ENCODE assay signal across 11 mouse cellular contexts in the genomic region with DNA sequence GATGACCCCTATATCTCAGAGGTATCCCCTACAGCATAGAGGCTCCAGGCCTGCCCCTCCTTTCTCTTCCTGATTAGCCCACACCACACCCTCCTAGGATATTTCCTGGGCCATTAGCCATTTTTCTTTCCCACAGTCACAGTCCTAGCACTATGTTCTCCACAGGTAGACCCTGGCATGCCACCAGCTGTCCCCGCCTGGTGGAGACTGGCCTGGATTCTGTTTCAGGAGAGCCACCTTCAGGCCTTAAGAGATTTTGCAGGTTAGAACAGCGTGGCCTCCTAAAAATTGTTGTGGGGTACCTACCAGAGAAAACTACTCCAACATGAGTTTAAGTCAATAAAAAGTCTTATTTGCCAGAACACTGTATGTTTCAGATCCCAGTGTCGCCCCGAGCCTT. TPM values are rescaled to one million over a fixed set of nuclear protein-coding genes. Genes with fewer than 3 reads are reported as not detected.
A peak's percentile ranks its signal among the peaks of the same experiment; 100 is the strongest.
DNase-seq lines count a peak whose midpoint lies in the region; ATAC-seq and TF ChIP-seq lines count a peak whose summit lies in the region.
"Had no signal": no experiment of that assay in that cellular context is flagged by ENCODE, and none has a peak within 500 bp of the region (broad histone marks: within the 10 kb centered on the region; RNA-seq: fewer than 3 reads in every experiment).

No protein-coding gene starts in this region.

- no peak overlapping the region for H3K9ac ChIP-seq in heart, embryonic 16.5 days (ENCODE audit: low read length)
- H3K9ac ChIP-seq in heart, embryonic 12.5 days, result no peak overlapping the region
- no peak overlapping the region for H3K9ac ChIP-seq in ES-Bruce4 (ENCODE audit: low read depth, poor library complexity, severe bottlenecking)
- H3K9ac ChIP-seq: hindbrain, embryonic 15.5 days; liver, embryonic 13.5 days; neural tube, embryonic 15.5 days had no signal

- 67% methylated on average over 4 of the region's 4 CpGs for WGBS in heart, embryonic 16.5 days
- 53% methylated on average over 4 of the region's 4 CpGs for WGBS in heart, embryonic 12.5 days
- 63% methylated on average over 4 of the region's 4 CpGs for WGBS in embryonic facial prominence, embryonic 10.5 days
- WGBS in lung, adult 2 months, result 55% methylated on average over 4 of the region's 4 CpGs

- DNase-seq in embryonic facial prominence, embryonic 10.5 days (ENCODE audit: low spot score), result peak; percentile 15
- no peak for DNase-seq in lung, adult 2 months
- DNase-seq in frontal cortex, postnatal 10 days (ENCODE audit: low spot score in 2 of 2), result no peak
- no peak for DNase-seq in heart, adult 18-20 months
- no peak for DNase-seq in heart, postnatal 14 days
- DNase-seq: liver, embryonic 13.5 days had no signal

- peak; percentile 34 for TF ChIP-seq CTCF in ES-Bruce4 (IDR thresholded peaks at IDR 0.05; ENCODE audit: low read depth, low read length)
- TF ChIP-seq CTCF in lung, adult 2 months (IDR thresholded peaks at IDR 0.05; ENCODE audit: insufficient read depth, low read length), result peak; percentile 44; the same call in 1 of the 2 replicates

- no peaks in the 10 kb centered on the region for H3K27me3 ChIP-seq in heart, embryonic 16.5 days (ENCODE audit: control insufficient read depth, insufficient read depth, low read length)
- 0 out of 2 replicates have a peak, but pooled peaks cover 5% of the 10 kb centered on the region for H3K27me3 ChIP-seq in heart, embryonic 12.5 days (replicated peaks)
- H3K27me3 ChIP-seq in ES-Bruce4 (ENCODE audit: control insufficient read depth, insufficient read depth, low read length, poor library complexity, severe bottlenecking), result no peaks in the 10 kb centered on the region
- 0 out of 2 replicates have a peak, but pooled peaks cover 4% of the 10 kb centered on the region for H3K27me3 ChIP-seq in embryonic facial prominence, embryonic 10.5 days (replicated peaks; ENCODE audit: low read depth, poor library complexity, severe bottlenecking)
- H3K27me3 ChIP-seq: hindbrain, embryonic 15.5 days; liver, embryonic 13.5 days; neural tube, embryonic 15.5 days had no signal

- no peak overlapping the region for H3K27ac ChIP-seq in heart, embryonic 16.5 days (ENCODE audit: low read length)
- H3K27ac ChIP-seq in heart, embryonic 12.5 days (ENCODE audit: poor library complexity, severe bottlenecking), result no peak overlapping the region
- no peak overlapping the region for H3K27ac ChIP-seq in ES-Bruce4 (ENCODE audit: insufficient read depth, low read length)
- no peak overlapping the region for H3K27ac ChIP-seq in embryonic facial prominence, embryonic 10.5 days (replicated peaks)
- H3K27ac ChIP-seq: hindbrain, embryonic 15.5 days; liver, embryonic 13.5 days; neural tube, embryonic 15.5 days had no signal

- H3K4me1 ChIP-seq in heart, embryonic 16.5 days (ENCODE audit: control insufficient read depth, insufficient read depth, low read length), result no peaks in the 10 kb centered on the region
- peaks cover 21% of the 10 kb centered on the region for H3K4me1 ChIP-seq in heart, embryonic 12.5 days (replicated peaks)
- no peaks in the 10 kb centered on the region for H3K4me1 ChIP-seq in ES-Bruce4 (ENCODE audit: control insufficient read depth, insufficient read depth, low read length)
- peaks cover 21% of the 10 kb centered on the region for H3K4me1 ChIP-seq in embryonic facial prominence, embryonic 10.5 days
- peaks cover 7% of the 10 kb centered on the region for H3K4me1 ChIP-seq in lung, adult 2 months (ENCODE audit: control insufficient read depth, insufficient read depth, low read length)
- H3K4me1 ChIP-seq: hindbrain, embryonic 15.5 days had no signal

- no peaks in the 10 kb centered on the region for H3K9me3 ChIP-seq in heart, embryonic 16.5 days (replicated peaks; ENCODE audit: control insufficient read depth, low read length)
- H3K9me3 ChIP-seq in heart, embryonic 12.5 days (replicated peaks), result no peaks in the 10 kb centered on the region
- no peaks in the 10 kb centered on the region for H3K9me3 ChIP-seq in ES-Bruce4 (replicated peaks; ENCODE audit: control insufficient read depth, insufficient read depth, low read length, poor library complexity, severe bottlenecking)
- H3K9me3 ChIP-seq in embryonic facial prominence, embryonic 10.5 days, result no peaks in the 10 kb centered on the region
- H3K9me3 ChIP-seq: hindbrain, embryonic 15.5 days; liver, embryonic 13.5 days; neural tube, embryonic 15.5 days had no signal

- no peak overlapping the region for H3K4me2 ChIP-seq in heart, embryonic 16.5 days (ENCODE audit: low read depth, low read length)
- no peak overlapping the region for H3K4me2 ChIP-seq in heart, embryonic 12.5 days
- H3K4me2 ChIP-seq: hindbrain, embryonic 15.5 days; liver, embryonic 13.5 days; neural tube, embryonic 15.5 days had no signal

- no peak for TF ChIP-seq POLR2A in ES-Bruce4 (IDR thresholded peaks at IDR 0.05; ENCODE audit: insufficient read depth, low read length)
- no peak for TF ChIP-seq POLR2A in lung, adult 2 months (IDR thresholded peaks at IDR 0.05; ENCODE audit: borderline replicate concordance, extremely low read depth, low read depth, low read length)

- H3K36me3 ChIP-seq in heart, embryonic 16.5 days (ENCODE audit: control insufficient read depth, insufficient read depth), result no peaks in the 10 kb centered on the region
- no peaks in the 10 kb centered on the region for H3K36me3 ChIP-seq in heart, embryonic 12.5 days
- no peaks in the 10 kb centered on the region for H3K36me3 ChIP-seq in ES-Bruce4 (ENCODE audit: control insufficient read depth, insufficient read depth, low read length, poor library complexity, severe bottlenecking)
- no peaks in the 10 kb centered on the region for H3K36me3 ChIP-seq in embryonic facial prominence, embryonic 10.5 days (replicated peaks)
- H3K36me3 ChIP-seq: hindbrain, embryonic 15.5 days; liver, embryonic 13.5 days; neural tube, embryonic 15.5 days had no signal

- no peak overlapping the region for H3K4me3 ChIP-seq in heart, embryonic 16.5 days (ENCODE audit: low read length)
- no peak overlapping the region for H3K4me3 ChIP-seq in heart, embryonic 12.5 days
- no peak overlapping the region for H3K4me3 ChIP-seq in ES-Bruce4 (ENCODE audit: low read depth, low read length)
- no peak overlapping the region for H3K4me3 ChIP-seq in embryonic facial prominence, embryonic 10.5 days
- no peak overlapping the region for H3K4me3 ChIP-seq in lung, adult 2 months (replicated peaks; ENCODE audit: extremely low read depth, low read depth, low read length)
- H3K4me3 ChIP-seq: hindbrain, embryonic 15.5 days; liver, embryonic 13.5 days; neural tube, embryonic 15.5 days had no signal

- intact Hi-C loops in heart, postnatal 14 days (cut with DNase I), result no loop called here

- 0 out of 2 replicates have a peak, but pooled peaks have one; percentile 46 for ATAC-seq in heart, embryonic 16.5 days (replicated peaks; ENCODE audit: extremely low read depth, insufficient read depth, low FRiP score)
- no peak for ATAC-seq in heart, embryonic 12.5 days (ENCODE audit: insufficient number of reproducible peaks, low FRiP score)

- no peak for TF ChIP-seq EP300 in ES-Bruce4 (IDR thresholded peaks at IDR 0.05; ENCODE audit: insufficient read depth, low read depth, low read length)

RNA-seq across cellular contexts. Expression of gene Slc25a10, which starts 15.3 kb away (rescaled TPM):
- 39.6 and 43.9 TPM in 2 replicates for polyA plus RNA-seq in heart, embryonic 16.5 days (2015; fragmentation: Nextera tagmentation; extraction: Ambion mirVana)
- polyA plus RNA-seq in heart, embryonic 12.5 days (2016; fragmentation: Nextera tagmentation; extraction: Ambion mirVana), result 44.2 and 46.2 TPM in 2 replicates
- polyA plus RNA-seq in ES-Bruce4 (2011; ENCODE audit: insufficient read depth, insufficient read length, low read depth, missing spikeins), result 8.3 TPM in 2 replicates
- 68.6 and 69.4 TPM in 2 replicates for polyA plus RNA-seq in embryonic facial prominence, embryonic 10.5 days (2016; fragmentation: Nextera tagmentation; extraction: Ambion mirVana)
- 157 and 174 TPM in 2 replicates for polyA plus RNA-seq in lung, adult 2 months (2012; rRNA removed)
- total RNA-seq in heart, adult 18-20 months (2021), result 10 to 100 TPM; 15.4 to 15.9 TPM
- total RNA-seq in heart, postnatal 14 days (2021), result 10 to 100 TPM; 14.1 to 15.9 TPM

RNA-seq across cellular contexts. Expression of gene Mrpl12, which starts 22.5 kb away (rescaled TPM):
- 247 and 252 TPM in 2 replicates for polyA plus RNA-seq in heart, embryonic 16.5 days (2015; fragmentation: Nextera tagmentation; extraction: Ambion mirVana)
- polyA plus RNA-seq in heart, embryonic 12.5 days (2016; fragmentation: Nextera tagmentation; extraction: Ambion mirVana), result 208 and 219 TPM in 2 replicates
- polyA plus RNA-seq in ES-Bruce4 (2011; ENCODE audit: insufficient read depth, insufficient read length, low read depth, missing spikeins), result 83.6 and 90.5 TPM in 2 replicates
- polyA plus RNA-seq in embryonic facial prominence, embryonic 10.5 days (2016; fragmentation: Nextera tagmentation; extraction: Ambion mirVana), result 206 and 216 TPM in 2 replicates
- 48.0 and 51.4 TPM in 2 replicates for polyA plus RNA-seq in lung, adult 2 months (2012; rRNA removed)
- 100 to 1,000 TPM; 245 to 267 TPM for total RNA-seq in heart, adult 18-20 months (2021)
- 100 to 1,000 TPM; 222 to 244 TPM for total RNA-seq in heart, postnatal 14 days (2021)

RNA-seq across cellular contexts. Expression of gene Gcgr, which starts 23.6 kb away (rescaled TPM):
- polyA plus RNA-seq in heart, embryonic 16.5 days (2015; fragmentation: Nextera tagmentation; extraction: Ambion mirVana), result 1.4 and 2.7 TPM in 2 replicates
- polyA plus RNA-seq in heart, embryonic 12.5 days (2016; fragmentation: Nextera tagmentation; extraction: Ambion mirVana), result 1.2 and 1.4 TPM in 2 replicates
- 0.65 TPM in 1 of 2 replicates, not detected in the other for polyA plus RNA-seq in ES-Bruce4 (2011; ENCODE audit: insufficient read depth, insufficient read length, low read depth, missing spikeins)
- polyA plus RNA-seq in embryonic facial prominence, embryonic 10.5 days (2016; fragmentation: Nextera tagmentation; extraction: Ambion mirVana), result 0.33 and 0.62 TPM in 2 replicates
- polyA plus RNA-seq in lung, adult 2 months (2012; rRNA removed), result 0.86 and 1.0 TPM in 2 replicates
- total RNA-seq in heart, adult 18-20 months (2021), result under 1 TPM; 0.93 to 0.94 TPM
- 1 to 10 TPM; 1.7 to 2.4 TPM for total RNA-seq in heart, postnatal 14 days (2021)

RNA-seq across cellular contexts. Expression of gene Arl16, which starts 39.5 kb away (rescaled TPM):
- 33.6 and 34.2 TPM in 2 replicates for polyA plus RNA-seq in heart, embryonic 16.5 days (2015; fragmentation: Nextera tagmentation; extraction: Ambion mirVana)
- polyA plus RNA-seq in heart, embryonic 12.5 days (2016; fragmentation: Nextera tagmentation; extraction: Ambion mirVana), result 35.9 and 41.6 TPM in 2 replicates
- 10.7 and 11.0 TPM in 2 replicates for polyA plus RNA-seq in ES-Bruce4 (2011; ENCODE audit: insufficient read depth, insufficient read length, low read depth, missing spikeins)
- 55.9 and 66.9 TPM in 2 replicates for polyA plus RNA-seq in embryonic facial prominence, embryonic 10.5 days (2016; fragmentation: Nextera tagmentation; extraction: Ambion mirVana)
- polyA plus RNA-seq in lung, adult 2 months (2012; rRNA removed), result 15.6 and 17.3 TPM in 2 replicates
- total RNA-seq in heart, adult 18-20 months (2021), result 10 to 100 TPM; 10.1 to 12.0 TPM
- total RNA-seq in heart, postnatal 14 days (2021), result 10 to 100 TPM; 10.3 to 12.0 TPM

RNA-seq across cellular contexts. Expression of gene Mcrip1, which starts 42.6 kb away (rescaled TPM):
- polyA plus RNA-seq in heart, embryonic 16.5 days (2015; fragmentation: Nextera tagmentation; extraction: Ambion mirVana), result 134 and 139 TPM in 2 replicates
- polyA plus RNA-seq in heart, embryonic 12.5 days (2016; fragmentation: Nextera tagmentation; extraction: Ambion mirVana), result 126 and 130 TPM in 2 replicates
- polyA plus RNA-seq in ES-Bruce4 (2011; ENCODE audit: insufficient read depth, insufficient read length, low read depth, missing spikeins), result 46.4 and 53.4 TPM in 2 replicates
- polyA plus RNA-seq in embryonic facial prominence, embryonic 10.5 days (2016; fragmentation: Nextera tagmentation; extraction: Ambion mirVana), result 201 and 221 TPM in 2 replicates
- 133 and 168 TPM in 2 replicates for polyA plus RNA-seq in lung, adult 2 months (2012; rRNA removed)
- 10 to 100 TPM; 39.1 to 44.1 TPM for total RNA-seq in heart, adult 18-20 months (2021)
- total RNA-seq in heart, postnatal 14 days (2021), result 10 to 100 TPM; 53.5 to 58.1 TPM
